Mouse (Mus musculus) kidney, adult 2 months (tissue): ENCODE measurements around the gene Lbhd1. TPM values are rescaled to one million over a fixed set of nuclear protein-coding genes. Genes with fewer than 3 reads are reported as not detected.
"Not testable (repeated sequence)": the region's sequence is repeated elsewhere in the genome, so short reads cannot be mapped to it uniquely, and the experiment has no call there.

Source experiments
- DNase-seq: peaks from one replicate; pipeline ENCODE4 v3.0.0; 2021
- H3K27ac ChIP-seq: fragments of 200-500 bp; 2 replicates; pipeline ENCODE4 v1.5.1; 2012; ENCODE audit warnings: low read depth, low read length, control low read depth, inconsistent platforms; ENCODE audit not compliant: insufficient read depth
- H3K27me3 ChIP-seq: fragments of 200-500 bp; replicated peaks from 2 replicates; pipeline ENCODE4 v1.6.1; 2012; ENCODE audit warnings: mild to moderate bottlenecking, moderate library complexity, low read length, inconsistent platforms; ENCODE audit not compliant: control insufficient read depth, insufficient read depth
- H3K36me3 ChIP-seq: fragments of 200-500 bp; 2 replicates; pipeline ENCODE4 v1.6.1; 2012; ENCODE audit warnings: mild to moderate bottlenecking, moderate library complexity, low read length, inconsistent platforms; ENCODE audit not compliant: control insufficient read depth, insufficient read depth
- H3K4me1 ChIP-seq: fragments of 200-500 bp; 2 replicates; pipeline ENCODE4 v1.6.1; 2011; ENCODE audit warnings: low read length; ENCODE audit not compliant: control insufficient read depth, insufficient read depth
- H3K4me3 ChIP-seq: fragments of 200-500 bp; 2 replicates; pipeline ENCODE4 v1.5.1; 2011; ENCODE audit warnings: mild to moderate bottlenecking, low read depth, low read length, control low read depth; ENCODE audit not compliant: insufficient read depth
- CTCF ChIP-seq: fragments of 200-500 bp; conservative IDR thresholded peaks from 2 replicates; pipeline ENCODE4 v1.5.1; 2011; ENCODE audit warnings: low read depth, mild to moderate bottlenecking, control low read depth, low read length, moderate library complexity, mixed read lengths; ENCODE audit not compliant: insufficient read depth, insufficient read length
- POLR2A ChIP-seq: fragments of 200-500 bp; IDR thresholded peaks from one replicate; pipeline ENCODE4 v1.6.1; 2011; ENCODE audit warnings: low read depth, low read length, control low read depth
- WGBS: fragments of 180-500 bp; shearing (Covaris S2); methylation state at CpG from one replicate; pipeline ENCODE4 v1.1.7; 2018; 5-methylcytosine and 5-hydroxymethylcytosine counted together
- polyA plus RNA-seq: library from polyadenylated mRNA; depleted of rRNA; stranded (reverse); fragments of >200 nt; gene quantifications from 2 replicates; pipeline ENCODE4 v1.2.3, GENCODE M21; 2012

Gene Lbhd1
- polyA plus RNA-seq, 1 experiment, result 2.2 TPM

DNA sequence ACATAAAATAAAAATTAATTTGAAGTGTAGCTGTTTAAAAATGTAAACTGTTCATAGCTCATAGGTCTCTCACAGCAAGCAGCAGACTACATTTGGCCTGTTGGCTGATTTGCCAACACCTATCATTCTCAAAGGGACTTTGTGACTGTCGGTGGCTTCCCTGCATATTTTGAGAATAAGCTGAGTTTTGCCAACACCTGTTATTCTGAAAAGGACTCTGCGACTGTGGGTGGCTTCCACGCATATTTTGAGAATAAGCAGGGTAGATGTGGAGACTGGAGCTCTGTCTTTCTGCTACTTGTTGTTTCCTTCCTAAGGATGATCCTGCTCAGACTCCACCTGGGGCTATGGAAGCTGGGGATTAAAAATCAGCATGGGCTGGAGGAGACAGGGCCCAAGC is 30.4 kb upstream of the Lbhd1 start:
- H3K27me3 ChIP-seq, result no peaks in the 10 kb centered on the region
- DNase-seq, result no peak
- H3K4me3 ChIP-seq, result no peak overlapping the region
- H3K27ac ChIP-seq, result no peak overlapping the region
- H3K36me3 ChIP-seq, result no peaks in the 10 kb centered on the region
- H3K4me1 ChIP-seq, result no peaks in the 10 kb centered on the region
- TF ChIP-seq CTCF (no peak), POLR2A (no peak)
- WGBS, result 76% methylated on average over 3 of the region's 3 CpGs

DNA sequence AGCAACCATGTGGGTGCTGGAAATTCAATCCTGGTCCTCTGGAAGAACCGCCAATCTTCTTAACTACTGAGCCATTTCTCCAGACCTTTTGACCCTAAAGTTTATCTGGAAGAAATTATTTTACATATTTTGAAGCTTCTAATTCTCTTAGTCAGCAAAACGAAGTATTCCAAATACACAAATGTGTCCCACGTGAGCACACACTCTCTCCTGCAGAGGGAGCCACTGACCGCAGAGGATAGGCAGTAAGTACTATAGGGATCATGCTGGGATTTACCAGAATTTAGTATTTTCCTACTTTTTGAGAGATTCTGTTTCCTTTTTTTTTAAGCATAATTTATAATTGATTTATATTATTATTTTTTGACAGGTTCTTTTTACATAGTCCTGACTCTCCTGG is 25.8 kb upstream of the Lbhd1 start:
- DNase-seq, result peak; percentile 66
- 26% methylated on average over 4 of the region's 4 CpGs for WGBS
- no peaks in the 10 kb centered on the region for H3K4me1 ChIP-seq

DNA sequence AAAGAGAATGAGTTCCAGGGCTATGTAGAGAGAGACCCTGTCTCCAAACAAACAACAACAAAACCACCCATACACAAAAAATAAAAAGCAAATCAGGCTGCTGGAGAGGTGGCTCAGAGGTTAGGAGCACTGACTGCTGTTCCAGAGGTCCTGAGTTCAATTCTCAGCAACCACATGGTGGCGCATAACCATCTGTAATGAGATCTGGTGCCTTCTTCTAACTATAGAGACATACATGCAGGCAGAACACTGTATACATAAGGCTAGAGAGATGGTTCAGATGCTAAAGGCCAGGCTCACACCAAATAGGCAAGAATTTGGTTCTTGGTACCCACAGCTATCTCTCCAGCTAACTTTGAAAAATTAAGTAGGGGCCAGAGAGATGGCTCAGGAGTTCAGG is 24.5 kb upstream of the Lbhd1 start:
- no peaks in the 10 kb centered on the region for H3K4me1 ChIP-seq
- H3K27ac ChIP-seq, result no peak overlapping the region
- peak; percentile 47 for DNase-seq
- peak; percentile 35; the same call in 1 of the 2 replicates for TF ChIP-seq CTCF
- TF ChIP-seq POLR2A, result no peak
- H3K36me3 ChIP-seq, result no peaks in the 10 kb centered on the region
- H3K27me3 ChIP-seq, result no peaks in the 10 kb centered on the region
- 27% methylated on average over 1 of the region's 1 CpGs for WGBS
- no peak overlapping the region for H3K4me3 ChIP-seq

More for the DNA sequence above, 25.8 kb upstream of the Lbhd1 start:
- Histone ChIP-seq H3K4me3 (no peak overlapping the region), H3K27ac (no peak overlapping the region), H3K36me3 (no peaks in the 10 kb centered on the region), H3K27me3 (no peaks in the 10 kb centered on the region)
- TF ChIP-seq CTCF (peak; percentile 86), POLR2A (no peak)

DNA sequence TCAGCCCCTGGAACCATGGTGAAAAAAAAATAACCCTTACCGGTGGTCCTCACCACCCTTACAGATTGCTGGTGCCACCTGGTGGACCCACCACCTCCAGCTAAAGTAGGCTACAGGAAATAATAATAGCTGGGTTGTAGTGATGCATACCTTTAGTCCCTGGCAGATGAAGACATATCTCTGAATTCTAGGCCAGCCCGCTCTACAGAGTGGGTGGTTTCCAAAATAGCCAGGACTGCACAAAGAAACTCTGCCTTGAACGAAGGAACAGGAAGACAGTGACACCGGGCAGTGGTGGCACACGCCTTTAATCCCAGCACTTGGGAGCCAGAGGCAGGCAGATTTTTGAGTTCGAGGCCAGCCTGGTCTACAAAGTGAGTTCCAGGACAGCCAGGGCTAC is 19.3 kb upstream of the Lbhd1 start:
- no peak for DNase-seq
- Histone ChIP-seq H3K27ac (no peak overlapping the region), H3K27me3 (no peaks in the 10 kb centered on the region), H3K4me1 (no peaks in the 10 kb centered on the region), H3K36me3 (no peaks in the 10 kb centered on the region), H3K4me3 (no peak overlapping the region)
- TF ChIP-seq POLR2A (no peak), CTCF (no peak)
- WGBS, result 83% methylated on average over 6 of the region's 6 CpGs

DNA sequence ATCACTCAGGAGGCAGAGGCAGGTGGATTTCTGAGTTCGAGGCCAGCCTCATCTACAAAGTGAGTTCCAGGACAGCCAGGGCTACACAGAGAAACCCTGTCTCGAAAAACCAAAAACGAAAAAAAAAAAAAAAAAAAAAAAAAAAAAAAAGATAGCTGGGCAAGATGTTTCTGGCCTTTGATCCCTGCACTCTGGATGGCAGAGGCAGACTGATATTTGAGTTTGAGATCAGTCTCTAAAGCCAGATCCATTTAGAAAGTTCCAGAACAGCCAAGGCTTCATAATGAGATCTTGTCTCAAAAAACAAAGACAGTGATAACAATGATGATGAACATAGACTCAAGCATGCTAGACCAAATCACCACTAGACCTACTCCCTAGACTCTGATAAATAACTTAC is 13.2 kb upstream of the Lbhd1 start:
- 67% methylated on average over 3 of the region's 3 CpGs for WGBS
- not testable (repeated sequence) for DNase-seq

DNA sequence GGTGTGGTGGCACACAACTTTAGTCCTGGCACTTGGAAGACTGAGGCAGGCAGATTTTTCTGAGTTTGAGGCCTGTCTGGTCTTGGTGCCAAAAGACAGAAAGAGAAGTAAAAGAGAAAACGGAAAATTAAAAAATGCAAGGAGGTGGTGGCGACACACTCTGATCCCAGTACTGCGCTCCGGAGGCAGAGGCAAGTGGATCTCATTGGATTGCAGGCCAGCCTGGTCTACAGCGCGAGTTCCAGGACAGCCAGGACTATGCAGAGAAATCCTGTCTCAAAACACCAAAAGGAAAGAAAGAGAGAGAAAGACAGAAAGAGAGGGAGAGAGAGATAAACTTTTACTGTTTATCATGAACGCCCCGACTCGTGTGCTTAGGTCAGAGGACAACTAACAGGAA is 12.7 kb upstream of the Lbhd1 start:
- H3K27me3 ChIP-seq, result no peaks in the 10 kb centered on the region
- WGBS, result 34% methylated on average over 9 of the region's 9 CpGs
- no peak for DNase-seq
- peak overlapping the region; percentile 59 for H3K4me3 ChIP-seq
- TF ChIP-seq CTCF (no peak), POLR2A (no peak)
- peaks cover 2% of the 10 kb centered on the region; the same call in 1 of the 2 replicates for H3K36me3 ChIP-seq
- H3K4me1 ChIP-seq, result peaks cover 4% of the 10 kb centered on the region; the same call in 1 of the 2 replicates
- H3K27ac ChIP-seq, result peak overlapping the region; percentile 63

More for the DNA sequence above, 13.2 kb upstream of the Lbhd1 start:
- H3K27me3 ChIP-seq, H3K4me3 ChIP-seq, H3K27ac ChIP-seq, H3K4me1 ChIP-seq, H3K36me3 ChIP-seq: not testable (repeated sequence)

DNA sequence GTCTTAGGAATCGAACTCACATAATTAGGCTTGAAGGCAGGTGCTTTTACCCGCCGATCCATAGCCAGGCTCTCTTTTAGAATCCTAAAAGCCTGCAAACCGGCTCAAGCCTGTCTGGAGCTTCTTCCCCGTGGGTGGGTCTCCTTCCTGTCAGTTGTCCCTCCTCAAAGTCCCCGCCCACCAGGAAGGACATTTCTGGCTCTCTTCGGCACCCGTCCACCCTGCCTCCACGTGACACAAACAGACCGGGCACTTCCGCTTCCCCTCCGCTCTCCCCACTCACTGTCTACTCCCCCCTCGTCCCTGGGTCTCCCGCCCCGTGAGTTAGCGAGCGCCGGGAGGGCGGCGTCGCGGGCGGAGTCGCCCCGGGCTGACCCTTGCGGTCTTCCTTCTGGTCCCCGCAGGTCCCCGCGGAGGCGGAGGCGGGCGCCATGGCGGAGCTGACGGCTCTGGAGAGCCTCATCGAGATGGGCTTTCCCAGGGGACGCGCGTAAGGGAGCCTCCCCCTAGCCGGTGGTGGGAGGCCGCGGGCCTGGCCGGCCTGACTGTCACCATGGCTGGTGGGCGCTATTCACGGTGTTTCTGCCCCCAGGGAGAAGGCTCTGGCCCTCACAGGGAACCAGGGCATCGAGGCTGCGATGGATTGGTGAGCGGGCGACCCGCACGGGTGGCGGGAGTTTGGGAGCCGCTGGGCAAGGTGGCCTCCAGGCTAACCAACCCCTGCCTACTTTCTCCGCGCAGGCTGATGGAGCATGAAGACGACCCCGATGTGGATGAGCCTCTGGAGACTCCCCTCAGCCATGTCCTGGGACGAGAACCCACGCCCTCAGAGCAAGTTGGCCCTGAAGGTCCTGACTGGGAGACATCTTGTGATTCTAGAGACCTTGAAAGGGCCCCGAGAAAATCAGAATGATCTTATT is 12.0 kb upstream of the Lbhd1 start, which contains the start of gene Ubxn1:
Gene Ubxn1 (plus strand): TSS at position 230 of the 920 bp plus-strand sequence.
- TF ChIP-seq POLR2A (peak; percentile 11), CTCF (no peak)
- Histone ChIP-seq H3K36me3 (peaks cover 2% of the 10 kb centered on the region; the same call in 1 of the 2 replicates), H3K27me3 (no peaks in the 10 kb centered on the region), H3K4me1 (peaks cover 4% of the 10 kb centered on the region; the same call in 1 of the 2 replicates), H3K4me3 (peak within 1 kb of the TSS; percentile 95), H3K27ac (peak within 1 kb of the TSS; percentile 85)
- under 1% methylated on average over 59 of the region's 59 CpGs for WGBS
- peak; percentile 99 for DNase-seq
